Mouse (Mus musculus) C2C12 (cell line): ENCODE measurements around the gene Tradd.

Experiments
- CEBPB ChIP-seq: IDR thresholded peaks from one replicate; pipeline ENCODE4 v1.6.1; 2011; ENCODE audit warnings: low read depth, mild to moderate bottlenecking, control low read depth, moderate library complexity
- CTCF ChIP-seq: IDR thresholded peaks from one replicate; pipeline ENCODE4 v1.5.1; 2011; ENCODE audit not compliant: control insufficient read depth, insufficient read depth, insufficient read length
- FOSL1 ChIP-seq: IDR thresholded peaks from one replicate; pipeline ENCODE4 v1.8.0; 2011; ENCODE audit warnings: mild to moderate bottlenecking, low read length; ENCODE audit not compliant: poor library complexity, insufficient read depth, severe bottlenecking
- MAX ChIP-seq: IDR thresholded peaks from one replicate; pipeline ENCODE4 v1.6.1; 2011; ENCODE audit warnings: mild to moderate bottlenecking, control low read depth
- MYOD1 ChIP-seq: IDR thresholded peaks from one replicate; pipeline ENCODE4 v1.6.1; 2011; ENCODE audit warnings: low read depth; ENCODE audit not compliant: control insufficient read depth, insufficient read length
- MYOG ChIP-seq: IDR thresholded peaks from one replicate; pipeline ENCODE4 v1.6.1; 2011; ENCODE audit not compliant: control insufficient read depth, insufficient read length; ENCODE audit errors: extremely low read depth
- USF1 ChIP-seq: IDR thresholded peaks from one replicate; pipeline ENCODE4 v1.6.1; 2011; ENCODE audit warnings: low read depth, mild to moderate bottlenecking, control low read depth, moderate library complexity

- no peak for TF ChIP-seq CTCF
- TF ChIP-seq MAX: peak; percentile 44
- no peak for TF ChIP-seq MYOG
- TF ChIP-seq MYOD1: no peak
- no peak for TF ChIP-seq USF1
- no peak for TF ChIP-seq CEBPB
- TF ChIP-seq FOSL1: no peak
Measured at GRCm38 (mm10) chr8:105297511-105298192, 33.2 kb upstream of the Tradd start, which contains the start of gene E2f4.
